Mouse (Mus musculus): Measurements from ENCODE around the gene Clspn.
A peak's percentile ranks its signal among the peaks of the same experiment; 100 is the strongest.

The Clspn gene

GRCm38 (mm10) chr4:126567243-126567642 lies 10.5 kb downstream of the Clspn start:
- no peak for DNase-seq

GRCm38 (mm10) chr4:126569783-126570182 lies 13.0 kb downstream of the Clspn start:
- no peak for DNase-seq

- no peak for DNase-seq
These were observed 19.5 kb downstream of the Clspn start for GRCm38 (mm10) chr4:126576281-126576680.

DNA sequence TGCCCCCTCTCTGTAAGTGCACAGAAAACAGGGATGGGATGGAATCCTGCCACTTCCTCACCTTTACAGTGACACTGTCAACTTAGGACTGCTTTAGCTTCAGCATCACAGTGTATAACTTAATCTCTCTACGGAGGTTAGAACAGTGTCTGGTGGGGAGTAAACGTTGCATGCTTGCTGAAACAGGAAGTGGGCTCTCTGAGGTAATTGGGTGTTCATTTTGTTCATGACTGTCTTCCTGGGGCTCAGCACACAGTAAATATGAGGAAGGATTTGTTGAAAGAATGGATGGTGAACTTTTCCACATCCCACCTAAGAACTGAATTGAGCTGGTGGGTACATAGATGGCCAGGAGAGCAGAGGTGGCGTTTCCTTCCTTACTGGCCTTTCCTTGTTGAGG lies 21.2 kb downstream of the Clspn start:
- DNase-seq, result no peak

- DNase-seq, result no peak
These were observed 22.3 kb downstream of the Clspn start for GRCm38 (mm10) chr4:126579077-126579476.

DNA sequence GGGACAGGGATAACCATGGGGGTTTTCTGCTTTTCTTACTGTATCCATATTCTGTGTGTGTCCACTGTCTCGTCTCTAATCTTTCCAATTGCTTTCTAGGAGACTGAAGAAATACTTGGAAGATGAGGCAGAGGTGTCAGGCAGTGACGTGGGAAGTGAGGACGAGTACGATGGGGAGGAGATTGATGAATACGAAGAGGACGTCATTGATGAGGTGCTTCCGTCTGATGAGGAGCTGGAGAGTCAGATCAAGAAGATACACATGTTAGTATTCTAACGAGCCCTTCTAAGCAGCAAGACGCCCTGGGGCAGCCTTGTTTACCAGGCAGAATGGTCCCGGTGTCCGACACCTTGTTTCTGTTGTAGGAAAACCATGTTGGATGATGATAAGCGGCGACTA lies 29.0 kb downstream of the Clspn start:
- DNase-seq, result no peak

GRCm38 (mm10) chr4:126592039-126592438 lies 35.3 kb downstream of the Clspn start:
- DNase-seq, result no peak

DNA sequence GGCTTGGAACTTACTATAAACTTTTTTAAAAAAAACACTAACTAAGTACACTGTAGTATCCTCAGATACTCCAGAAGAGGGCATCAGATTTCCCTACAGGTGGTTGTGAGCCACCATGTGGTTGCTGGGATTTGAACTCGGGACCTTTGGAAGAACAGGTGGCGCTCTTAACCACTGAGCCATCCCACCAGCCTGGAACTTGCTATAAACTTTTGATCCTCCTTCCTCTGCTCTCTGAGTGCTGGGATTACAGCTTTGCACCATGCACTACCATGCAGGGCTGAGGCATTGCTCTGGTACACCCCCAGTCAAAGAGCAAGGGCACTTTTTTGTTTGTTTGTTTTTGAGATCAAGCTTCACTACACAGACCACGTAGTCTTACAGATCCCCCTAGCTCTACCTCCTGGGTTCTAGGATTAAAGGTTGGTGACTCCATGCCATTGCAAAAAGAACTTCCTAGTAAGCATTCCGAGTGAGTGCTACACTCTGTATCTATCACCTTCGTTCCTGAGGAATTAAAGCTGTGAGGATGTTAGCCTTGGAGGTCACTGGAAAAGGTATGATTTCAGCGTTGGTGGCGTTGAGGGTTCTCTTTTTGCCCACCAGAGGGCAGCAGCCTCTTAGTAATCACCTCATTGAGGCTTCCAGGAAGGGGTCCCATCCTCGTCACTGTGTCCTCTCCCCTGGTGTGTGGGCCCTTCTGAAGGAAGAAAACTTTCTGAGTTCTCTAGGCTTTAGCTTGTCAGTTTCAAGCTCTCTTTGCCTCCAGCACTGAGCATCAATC lies 43.4 kb downstream of the Clspn start:
- peak in 1 of 2 experiments; percentile 62 for DNase-seq

GRCm38 (mm10) chr4:126601597-126602444 lies 45.1 kb downstream of the Clspn start:
- peak; percentile 29 to 52 for DNase-seq

DNA sequence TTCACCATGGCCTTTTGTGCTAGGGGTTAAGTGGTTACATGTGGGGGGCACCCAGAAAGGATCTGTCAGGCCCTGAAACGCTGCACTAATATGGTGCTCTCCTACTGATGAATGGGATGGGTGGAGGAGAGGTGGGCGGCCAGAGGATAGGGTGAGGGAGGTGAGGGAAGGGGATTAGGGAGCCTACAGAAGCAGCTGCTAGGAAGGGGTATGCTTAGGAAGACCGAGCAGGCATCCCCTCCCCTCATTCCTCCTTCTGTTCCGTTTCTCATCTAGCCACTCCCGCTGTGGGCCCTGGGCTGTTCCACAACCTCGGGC lies 45.7 kb downstream of the Clspn start:
- no peak for DNase-seq

DNA sequence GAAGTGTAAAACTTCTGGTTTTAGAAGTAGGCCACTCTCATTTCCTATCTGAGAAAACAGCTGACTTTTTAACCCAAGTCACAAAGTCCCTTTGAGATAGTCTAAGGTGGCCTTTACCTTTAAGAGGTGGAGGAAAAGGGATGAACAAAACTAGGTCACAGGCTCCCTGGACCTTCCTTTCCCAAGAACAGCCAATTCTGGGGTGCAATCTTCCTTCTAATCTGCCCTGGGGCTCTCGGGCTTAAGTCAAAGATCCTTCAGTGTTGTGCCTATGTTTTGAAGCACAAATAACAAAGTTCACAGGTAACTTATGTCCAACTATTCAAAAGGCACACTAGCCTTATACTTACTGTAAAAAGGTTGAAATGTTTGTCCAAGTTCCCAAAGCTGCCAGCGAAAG lies 47.4 kb downstream of the Clspn start:
- no peak for DNase-seq

DNA sequence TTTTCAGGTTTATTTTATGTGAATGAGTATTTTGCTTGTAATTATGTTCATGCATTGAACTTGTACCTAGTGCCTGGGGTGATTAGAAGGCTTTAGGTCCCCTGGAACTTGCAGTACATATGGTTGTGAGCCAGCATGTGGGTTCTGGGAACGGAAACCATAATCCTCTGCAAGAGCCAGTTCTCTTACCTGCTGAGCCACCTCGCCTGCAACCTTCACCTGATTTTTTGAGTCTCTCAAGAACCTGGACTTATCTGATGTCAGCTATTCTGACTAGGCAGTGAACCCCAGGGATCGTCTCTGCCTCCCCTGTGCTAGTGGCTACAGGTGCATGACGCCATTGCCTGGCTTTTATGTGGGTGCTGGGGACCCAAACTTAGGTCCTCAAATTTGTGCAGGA lies 49.0 kb downstream of the Clspn start:
- no peak for DNase-seq

DNA sequence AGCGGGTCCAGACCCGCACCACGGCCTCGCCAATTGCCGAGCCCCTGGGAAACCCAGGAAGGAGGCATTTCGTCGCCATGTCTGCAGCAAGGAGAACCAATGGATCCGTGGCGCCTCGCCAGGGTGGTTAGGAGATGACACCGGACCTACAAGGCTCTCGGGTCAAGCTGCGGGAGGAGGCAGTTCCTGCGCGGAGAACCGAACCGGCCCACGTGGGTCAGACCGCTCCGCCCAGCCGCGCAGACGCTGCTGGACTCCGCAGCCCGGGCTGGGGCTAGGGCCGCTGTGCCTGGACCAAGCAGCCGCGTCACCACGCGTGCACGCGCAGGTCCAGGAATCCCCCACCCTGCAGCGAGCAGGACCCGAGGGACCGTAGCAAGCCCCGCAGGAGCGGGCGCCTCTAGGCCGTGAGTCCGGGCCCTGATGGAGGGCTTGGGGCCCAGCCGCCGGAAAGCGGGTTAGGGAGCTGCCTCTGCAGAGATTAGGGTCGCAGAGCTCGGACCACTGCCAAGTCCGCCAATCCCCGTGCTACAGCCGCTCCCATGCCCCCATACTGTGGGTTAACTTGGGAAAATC lies 53.0 kb downstream of the Clspn start, which contains the start of gene 5730409E04Rik:
Gene 5730409E04Rik (plus strand): TSS at position 213 of the 576 bp plus-strand sequence.
- peak; percentile 83 to 89 for DNase-seq

GRCm38 (mm10) chr4:126611991-126612390 lies 55.3 kb downstream of the Clspn start:
- DNase-seq, result no peak

DNA sequence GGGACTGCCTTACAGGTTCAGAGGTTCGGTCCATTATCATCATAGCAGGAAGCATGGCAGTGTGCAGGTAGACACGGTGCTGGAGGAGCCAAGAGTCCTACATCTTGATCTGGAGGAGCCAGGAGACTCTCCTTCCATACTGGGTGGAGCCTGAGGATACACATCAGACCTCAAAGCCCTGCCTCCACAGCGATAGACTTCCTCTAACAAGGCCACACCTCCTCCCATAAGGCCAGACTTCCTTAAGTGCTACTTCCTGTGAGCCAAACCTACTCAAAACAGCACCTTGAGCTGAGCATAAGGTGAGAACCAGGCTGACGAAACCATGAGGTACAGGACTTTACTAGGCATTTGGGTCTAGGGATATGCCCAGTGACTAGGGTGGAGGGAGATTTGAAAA lies 59.6 kb downstream of the Clspn start:
- DNase-seq, result no peak

DNA sequence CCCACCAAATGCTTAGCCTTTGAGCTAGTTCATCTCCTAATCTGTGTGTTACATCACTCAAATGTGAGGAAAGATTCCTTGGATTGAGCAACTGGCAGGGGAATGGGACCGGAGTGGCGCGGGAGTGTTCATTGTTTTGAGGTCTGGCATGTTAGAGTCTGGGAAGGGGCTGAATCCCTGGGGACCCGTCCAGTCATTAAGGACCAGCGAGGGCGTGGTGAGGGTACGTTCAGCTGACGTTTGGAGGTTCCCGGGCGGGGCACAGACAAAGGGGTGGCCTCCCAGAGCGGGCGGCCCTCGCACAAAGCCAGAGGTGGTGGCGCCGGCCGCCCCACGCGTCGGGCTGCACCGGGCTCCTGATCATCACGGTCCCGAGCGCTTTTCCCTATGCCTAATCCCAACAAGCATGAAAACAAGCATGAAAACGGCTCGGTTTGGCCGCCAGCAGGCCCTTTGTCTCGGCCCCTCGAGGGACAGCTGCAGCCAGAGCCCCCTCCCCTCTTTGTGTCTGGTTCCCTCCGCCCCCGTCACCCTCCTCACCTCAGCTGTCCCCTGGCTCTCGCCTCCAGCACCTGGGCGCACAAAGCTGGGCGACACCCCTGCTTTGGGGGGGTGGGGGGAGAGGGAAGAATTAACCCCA lies 63.1 kb downstream of the Clspn start:
- DNase-seq, result no peak

DNA sequence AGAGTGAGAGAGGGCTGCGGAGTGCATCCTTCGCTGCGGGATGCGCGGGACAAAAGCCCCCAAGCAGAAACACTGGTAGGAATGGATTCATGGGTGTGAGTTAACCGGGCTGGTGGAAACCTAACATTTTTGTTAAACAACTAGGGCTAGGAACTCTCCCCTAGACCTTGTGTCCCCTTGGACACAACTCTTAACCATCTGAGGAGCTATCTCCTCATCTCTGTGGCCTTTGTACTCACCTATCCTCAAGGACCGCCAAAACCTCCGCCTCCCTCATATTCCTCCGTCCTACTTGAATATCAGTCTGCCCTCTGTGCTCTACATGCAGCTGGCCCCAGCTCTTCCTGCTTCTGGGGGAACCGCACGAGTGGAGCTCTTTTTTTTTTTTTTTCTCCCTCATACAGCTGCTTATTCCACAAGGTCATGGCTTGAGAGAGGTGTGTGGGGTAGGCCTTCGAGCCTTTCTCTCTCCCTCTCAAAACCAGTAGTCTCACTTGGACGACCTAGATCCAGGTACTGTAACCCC lies 63.7 kb downstream of the Clspn start:
- no peak for DNase-seq

DNA sequence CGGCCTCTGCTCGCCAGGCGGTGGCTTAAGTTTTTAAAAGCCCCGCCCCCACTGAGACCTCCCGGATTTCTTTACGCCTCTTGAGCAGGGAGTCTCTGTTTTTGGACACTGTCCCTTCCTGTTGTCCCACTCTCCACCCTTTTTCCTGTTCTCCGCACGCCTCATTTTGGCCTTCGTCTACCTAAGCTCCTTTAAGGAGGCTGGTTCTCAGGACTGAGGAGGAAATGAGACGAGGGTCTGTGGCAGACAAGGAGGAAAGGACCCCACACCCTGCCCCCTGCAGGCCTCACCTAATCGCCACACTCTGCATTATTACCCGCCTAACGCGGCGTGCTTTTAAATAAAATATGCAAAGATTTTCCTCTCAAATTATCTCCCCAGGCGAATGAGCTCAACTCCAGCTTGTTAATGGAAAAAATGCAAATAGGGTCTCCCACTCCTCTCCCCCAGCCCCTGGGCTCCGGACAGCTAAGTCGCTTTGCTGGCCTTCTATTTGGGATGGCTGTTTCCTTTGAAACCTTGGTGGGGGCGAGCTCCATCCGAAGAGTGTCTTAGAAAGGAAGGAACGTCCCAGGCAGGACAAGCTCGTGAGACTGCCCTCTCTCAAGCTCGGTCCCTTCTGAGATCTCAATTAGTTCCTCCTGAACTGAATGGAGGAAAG lies 70.4 kb downstream of the Clspn start:
- peak in 1 of 2 experiments; percentile 6 for DNase-seq

GRCm38 (mm10) chr4:126631922-126632321 lies 75.2 kb downstream of the Clspn start:
- no peak for DNase-seq

DNA sequence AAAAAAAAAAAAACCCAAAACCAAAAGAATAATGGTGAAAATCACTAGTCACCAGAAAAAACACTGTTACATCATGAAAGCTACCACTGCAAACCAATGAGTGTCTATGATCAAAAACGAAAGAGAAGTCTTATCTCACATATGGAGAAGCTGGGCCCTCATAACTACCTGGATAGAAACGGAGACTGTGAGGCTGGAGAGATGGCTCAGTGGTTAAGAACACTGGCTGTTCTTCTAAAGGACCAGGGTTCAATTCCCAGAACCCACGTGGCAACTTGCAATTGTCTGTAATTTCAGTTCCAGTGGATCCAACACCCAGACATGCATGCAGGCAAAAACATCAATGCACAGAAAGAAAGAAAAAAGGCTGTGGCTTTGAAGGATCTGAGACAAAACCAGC lies 75.9 kb downstream of the Clspn start:
- DNase-seq, result no peak

- no peak for DNase-seq
These were observed 79.6 kb downstream of the Clspn start for GRCm38 (mm10) chr4:126636330-126636729.

DNA sequence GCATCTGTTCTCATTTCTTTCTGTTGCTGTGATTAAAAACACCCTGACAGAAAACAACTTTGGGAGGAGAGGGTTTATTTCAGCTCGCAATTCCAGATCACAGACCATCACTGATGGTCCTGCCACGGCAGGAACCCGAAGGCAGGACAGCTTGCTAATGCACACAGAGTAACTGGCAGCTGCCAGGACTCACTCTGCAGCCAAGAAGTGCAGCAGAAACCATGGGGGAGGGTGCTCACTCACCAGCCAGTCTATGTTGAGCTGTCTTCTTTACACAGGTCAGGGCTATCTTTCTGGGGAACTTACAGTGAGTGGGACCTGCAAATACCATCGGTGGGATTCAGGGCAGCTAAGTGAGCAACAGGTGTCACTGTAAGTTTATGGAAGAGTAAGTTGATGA lies 80.7 kb downstream of the Clspn start:
- no peak for DNase-seq

DNA sequence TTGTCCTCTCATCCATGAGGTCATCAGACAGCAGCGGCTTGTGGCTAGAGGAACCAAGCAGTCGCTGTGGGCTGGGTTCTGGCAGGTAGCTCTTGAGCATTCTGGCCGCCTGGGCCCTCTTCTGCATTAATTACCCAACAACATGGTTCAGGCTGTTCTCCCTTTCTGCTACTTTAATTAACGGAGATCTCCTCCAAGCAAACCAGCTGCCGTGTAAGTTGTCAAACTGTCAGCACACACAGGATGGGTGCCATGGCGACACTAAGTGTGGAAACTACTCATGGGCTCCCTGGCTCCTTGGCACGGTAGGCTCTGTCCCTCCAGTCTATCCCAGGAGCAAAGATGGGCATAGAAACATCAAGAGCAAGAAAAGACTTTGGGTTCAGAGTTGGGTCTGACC lies 82.6 kb downstream of the Clspn start:
- no peak for DNase-seq

Data from lung, postnatal 4 days (tissue).